Mouse (Mus musculus): ENCODE data around the gene Tmem255a. TPM values are rescaled to one million over a fixed set of nuclear protein-coding genes. Genes with fewer than 3 reads are reported as not detected.
A peak's percentile ranks its signal among the peaks of the same experiment; 100 is the strongest.
"Not testable (repeated sequence)": the region's sequence is repeated elsewhere in the genome, so short reads cannot be mapped to it uniquely, and the experiment has no call there.

Gene Tmem255a
- polyA plus RNA-seq, 1 experiment from 2014 or later, result 2.7 TPM

DNA sequence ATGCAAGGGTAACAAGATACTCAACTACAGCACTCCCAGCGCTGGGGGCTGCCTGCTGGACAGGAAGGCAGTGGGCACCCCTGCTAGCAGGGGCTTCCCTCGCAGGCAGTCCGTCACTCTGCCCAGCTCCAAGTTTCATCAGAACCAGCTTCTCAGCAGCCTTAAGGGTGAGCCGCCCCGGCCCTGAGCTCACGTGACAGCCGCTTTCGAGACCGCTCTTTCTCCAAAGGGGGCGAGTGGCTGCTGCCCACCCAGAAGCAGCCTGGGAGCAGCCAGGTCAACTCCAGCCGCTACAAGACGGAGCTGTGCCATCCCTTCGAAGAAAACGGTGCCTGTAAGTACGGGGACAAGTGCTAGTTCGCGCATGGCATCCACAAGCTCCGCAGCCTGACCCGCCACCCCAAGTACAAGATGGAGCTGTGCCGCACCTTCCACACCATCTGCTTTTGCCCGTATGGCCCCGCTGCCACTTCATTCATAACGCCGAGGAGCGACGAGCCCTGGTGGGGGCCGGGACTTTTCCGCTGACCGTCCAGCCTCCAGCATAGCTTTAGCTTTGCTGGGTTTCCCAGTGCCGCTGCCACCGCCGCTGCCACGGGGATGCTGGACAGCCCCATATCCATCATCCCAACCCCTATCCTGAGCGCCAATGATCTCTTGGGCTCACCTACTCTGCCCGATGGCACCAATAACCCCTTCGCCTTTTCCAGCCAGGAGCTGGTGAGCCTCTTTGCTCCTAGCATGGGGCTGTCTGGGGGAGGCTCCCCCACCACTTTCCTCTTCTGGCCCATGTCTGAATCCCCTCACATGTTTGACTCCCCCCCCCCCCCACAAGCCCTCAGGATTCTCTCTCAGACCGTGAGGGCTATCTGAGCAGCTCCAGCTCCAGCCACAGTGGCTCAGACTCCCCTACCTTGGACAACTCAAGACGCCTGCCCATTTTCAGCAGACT, 71.3 kb downstream of the Tmem255a start:
- peak; percentile 14 for DNase-seq
- Histone ChIP-seq H3K9ac (replicated peaks) (no peak overlapping the region; the same call in 1 of the 2 replicates), H3K36me3 (replicated peaks; ENCODE audit: insufficient read depth, low read length) (no peaks in the 10 kb centered on the region), H3K27me3 (ENCODE audit: insufficient read depth, low read length) (0 out of 2 replicates have a peak, but pooled peaks cover 3% of the 10 kb centered on the region), H3K4me3 (ENCODE audit: low read depth, low read length) (peak overlapping the region; percentile 44), H3K4me2 (ENCODE audit: low read depth, low read length) (peak overlapping the region; percentile 71), H3K27ac (ENCODE audit: low read depth) (no peak overlapping the region), H3K4me1 (ENCODE audit: insufficient read depth) (no peaks in the 10 kb centered on the region), H3K9me3 (ENCODE audit: low read length) (no peaks in the 10 kb centered on the region)
- TF ChIP-seq CTCF (IDR thresholded peaks at IDR 0.05; ENCODE audit: low read depth) (no peak), EP300 (IDR thresholded peaks at IDR 0.05; ENCODE audit: low read depth) (no peak)
- ATAC-seq, result no peak; the same call in 1 of the 2 replicates
- 16% methylated on average over 30 of the region's 38 CpGs for WGBS (ENCODE audit: insufficient replicate concordance)

DNA sequence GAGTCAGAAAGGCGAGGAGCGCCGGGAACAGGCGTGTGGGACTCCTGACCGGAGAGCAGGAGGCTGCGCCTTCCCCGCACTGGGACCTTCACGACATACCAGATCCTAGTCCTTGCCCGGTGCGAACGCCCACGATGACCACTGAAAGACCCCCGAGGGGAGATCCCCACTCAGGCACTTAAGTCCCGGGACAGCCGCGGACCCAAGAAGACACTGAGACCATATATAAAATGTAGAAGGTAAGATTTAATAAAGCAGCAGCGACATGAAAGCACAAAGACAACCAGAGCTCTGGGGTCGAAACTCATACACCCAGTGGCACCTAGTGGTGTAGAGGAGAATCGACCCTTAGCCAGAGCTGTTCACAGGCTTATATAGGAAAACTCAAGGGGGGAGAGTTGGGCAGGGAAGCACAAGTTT, 72.3 kb downstream of the Tmem255a start:
- H3K4me3 ChIP-seq (ENCODE audit: low read depth, low read length), result peak overlapping the region; percentile 20; the same call in 1 of the 2 replicates
- ATAC-seq, result peak; percentile 48; the same call in 1 of the 2 replicates
- H3K27ac ChIP-seq (ENCODE audit: low read depth); H3K36me3 ChIP-seq (replicated peaks; ENCODE audit: insufficient read depth, low read length); H3K9ac ChIP-seq (replicated peaks); H3K4me1 ChIP-seq (ENCODE audit: insufficient read depth); H3K9me3 ChIP-seq (ENCODE audit: low read length); H3K27me3 ChIP-seq (ENCODE audit: insufficient read depth, low read length); DNase-seq: not testable (repeated sequence)
- peak; percentile 60 for TF ChIP-seq CTCF (IDR thresholded peaks at IDR 0.05; ENCODE audit: low read depth)
- peak; percentile 10; the same call in 1 of the 2 replicates for TF ChIP-seq EP300 (IDR thresholded peaks at IDR 0.05; ENCODE audit: low read depth)
- WGBS (ENCODE audit: insufficient replicate concordance), result 34% methylated on average over 19 of the region's 19 CpGs
- H3K4me2 ChIP-seq (ENCODE audit: low read depth, low read length), result peak overlapping the region; percentile 44

DNA sequence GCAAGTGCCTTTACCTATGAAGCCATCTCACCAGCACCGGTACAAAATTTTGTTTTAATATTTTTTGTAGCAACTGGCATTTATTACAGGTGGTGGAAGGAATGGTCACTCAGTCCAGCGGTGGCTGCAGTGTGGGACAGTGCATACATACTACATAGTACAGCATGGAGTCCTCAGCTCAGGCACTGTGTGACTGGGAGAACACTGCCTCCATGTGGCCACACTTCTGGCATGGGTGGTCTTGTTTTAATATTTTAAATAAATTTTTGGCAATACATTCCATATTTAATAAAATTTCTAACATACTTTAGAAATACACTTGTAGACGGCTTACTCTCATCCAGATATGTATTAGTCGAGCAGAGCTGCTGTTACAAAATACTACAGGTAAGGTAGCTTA, 85.6 kb downstream of the Tmem255a start:
- no peak overlapping the region for H3K9ac ChIP-seq (replicated peaks)
- no peaks in the 10 kb centered on the region for H3K4me1 ChIP-seq (ENCODE audit: insufficient read depth)
- no peak overlapping the region for H3K4me2 ChIP-seq (ENCODE audit: low read depth, low read length)
- 68% methylated on average over 4 of the region's 4 CpGs for whole genome bisulfite sequencing (ENCODE audit: insufficient replicate concordance)
- DNase-seq (no peak), ATAC-seq (no peak)
- H3K36me3 ChIP-seq (replicated peaks; ENCODE audit: insufficient read depth, low read length), result no peaks in the 10 kb centered on the region
- H3K27ac ChIP-seq (ENCODE audit: low read depth), result no peak overlapping the region
- H3K27me3 ChIP-seq (ENCODE audit: insufficient read depth, low read length), result no peaks in the 10 kb centered on the region; the same call in 1 of the 2 replicates
- H3K9me3 ChIP-seq (ENCODE audit: low read length), result no peaks in the 10 kb centered on the region
- no peak for TF ChIP-seq CTCF (IDR thresholded peaks at IDR 0.05; ENCODE audit: low read depth)
- no peak for TF ChIP-seq EP300 (IDR thresholded peaks at IDR 0.05; ENCODE audit: low read depth)
- no peak overlapping the region for H3K4me3 ChIP-seq (ENCODE audit: low read depth, low read length)

GRCm38 (mm10) chrX:38166064-38166463, 86.2 kb downstream of the Tmem255a start:
- no peak overlapping the region for H3K4me2 ChIP-seq (ENCODE audit: low read depth, low read length)
- no peaks in the 10 kb centered on the region for H3K9me3 ChIP-seq (ENCODE audit: low read length)
- ATAC-seq, result no peak
- DNase-seq, result no peak
- no peak overlapping the region for H3K9ac ChIP-seq (replicated peaks)
- no peak overlapping the region for H3K4me3 ChIP-seq (ENCODE audit: low read depth, low read length)
- 77% methylated on average over 9 of the region's 9 CpGs for WGBS (ENCODE audit: insufficient replicate concordance)
- H3K27ac ChIP-seq (ENCODE audit: low read depth), result no peak overlapping the region
- no peaks in the 10 kb centered on the region for H3K4me1 ChIP-seq (ENCODE audit: insufficient read depth)
- no peaks in the 10 kb centered on the region for H3K36me3 ChIP-seq (replicated peaks; ENCODE audit: insufficient read depth, low read length)
- TF ChIP-seq EP300 (IDR thresholded peaks at IDR 0.05; ENCODE audit: low read depth), result no peak
- no peak for TF ChIP-seq CTCF (IDR thresholded peaks at IDR 0.05; ENCODE audit: low read depth)
- no peaks in the 10 kb centered on the region; the same call in 1 of the 2 replicates for H3K27me3 ChIP-seq (ENCODE audit: insufficient read depth, low read length)

GRCm38 (mm10) chrX:38165315-38165714, 86.9 kb downstream of the Tmem255a start:
- H3K36me3 ChIP-seq (replicated peaks; ENCODE audit: insufficient read depth, low read length), result no peaks in the 10 kb centered on the region
- TF ChIP-seq EP300 (IDR thresholded peaks at IDR 0.05; ENCODE audit: low read depth) (no peak), CTCF (IDR thresholded peaks at IDR 0.05; ENCODE audit: low read depth) (no peak)
- H3K27me3 ChIP-seq (ENCODE audit: insufficient read depth, low read length), result no peaks in the 10 kb centered on the region
- DNase-seq, result no peak
- H3K9ac ChIP-seq (replicated peaks), result no peak overlapping the region
- H3K4me1 ChIP-seq (ENCODE audit: insufficient read depth), result no peaks in the 10 kb centered on the region
- H3K9me3 ChIP-seq (ENCODE audit: low read length), result no peaks in the 10 kb centered on the region
- no peak overlapping the region for H3K4me2 ChIP-seq (ENCODE audit: low read depth, low read length)
- no peak overlapping the region for H3K4me3 ChIP-seq (ENCODE audit: low read depth, low read length)
- ATAC-seq, result no peak
- 77% methylated on average over 3 of the region's 3 CpGs for WGBS (ENCODE audit: insufficient replicate concordance)
- H3K27ac ChIP-seq (ENCODE audit: low read depth), result no peak overlapping the region

DNA sequence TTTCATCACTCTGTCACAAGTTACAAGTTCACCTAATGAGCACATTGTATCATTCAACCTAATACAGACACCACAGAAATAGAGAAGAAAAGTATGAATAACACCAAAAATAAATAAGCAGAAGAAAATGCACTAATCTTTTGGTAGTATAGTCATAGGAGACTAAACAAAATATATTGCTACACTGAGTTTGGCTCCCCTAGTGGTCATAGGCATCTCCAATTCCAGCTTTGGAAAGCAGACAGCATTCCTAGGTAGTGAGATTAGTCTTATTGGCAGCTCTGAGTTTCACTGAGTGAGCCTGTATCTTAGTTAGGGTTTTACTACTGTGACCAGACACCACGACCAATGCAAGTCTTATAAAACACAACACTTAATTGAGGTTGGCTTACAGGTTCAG, 93.1 kb downstream of the Tmem255a start:
- Histone ChIP-seq H3K36me3 (replicated peaks; ENCODE audit: insufficient read depth, low read length) (no peaks in the 10 kb centered on the region), H3K4me1 (ENCODE audit: insufficient read depth) (no peaks in the 10 kb centered on the region), H3K9ac (replicated peaks) (no peak overlapping the region), H3K27me3 (ENCODE audit: insufficient read depth, low read length) (no peaks in the 10 kb centered on the region), H3K4me3 (ENCODE audit: low read depth, low read length) (no peak overlapping the region), H3K9me3 (ENCODE audit: low read length) (no peaks in the 10 kb centered on the region), H3K27ac (ENCODE audit: low read depth) (no peak overlapping the region), H3K4me2 (ENCODE audit: low read depth, low read length) (no peak overlapping the region)
- no peak for DNase-seq
- WGBS (ENCODE audit: insufficient replicate concordance), result 32% methylated on average over 1 of the region's 1 CpGs
- ATAC-seq, result no peak
- TF ChIP-seq EP300 (IDR thresholded peaks at IDR 0.05; ENCODE audit: low read depth) (no peak), CTCF (IDR thresholded peaks at IDR 0.05; ENCODE audit: low read depth) (peak; percentile 19; the same call in 1 of the 2 replicates)

Small RNA genes within 50 kb of the gene (microRNA-seq; reads per million reads assigned to microRNA genes)
- gene Mir3110, result not detected

Other genes with a start within 250 kb of the Tmem255a start
- gene Btg1-ps1, start 233.6 kb downstream of the Tmem255a start, polyA plus RNA-seq (2015; fragmentation: Nextera tagmentation; extraction: Ambion mirVana), result not detected in 2 replicates
- gene Btg1-ps2, start 209.3 kb downstream of the Tmem255a start, polyA plus RNA-seq (2015; fragmentation: Nextera tagmentation; extraction: Ambion mirVana), result not detected in 2 replicates
- not detected in 2 replicates for gene Rhox10, start 186.0 kb downstream of the Tmem255a start, polyA plus RNA-seq (2015; fragmentation: Nextera tagmentation; extraction: Ambion mirVana)
- not detected in 2 replicates for gene Rhox11, start 167.3 kb downstream of the Tmem255a start, polyA plus RNA-seq (2015; fragmentation: Nextera tagmentation; extraction: Ambion mirVana)
- not detected in 2 replicates for gene Rhox12, start 141.5 kb downstream of the Tmem255a start, polyA plus RNA-seq (2015; fragmentation: Nextera tagmentation; extraction: Ambion mirVana)
- gene Rhox13, start 131.2 kb downstream of the Tmem255a start, polyA plus RNA-seq (2015; fragmentation: Nextera tagmentation; extraction: Ambion mirVana), result not detected in 2 replicates
- 1.3 TPM in 2 replicates for gene Zbtb33, start 62.6 kb downstream of the Tmem255a start, polyA plus RNA-seq (2015; fragmentation: Nextera tagmentation; extraction: Ambion mirVana)
- gene Atp1b4, start 63.7 kb upstream of the Tmem255a start, polyA plus RNA-seq (2015; fragmentation: Nextera tagmentation; extraction: Ambion mirVana), result 0.06 and 1.5 TPM in 2 replicates
- 208 and 213 TPM in 2 replicates for gene Lamp2, start 204.0 kb upstream of the Tmem255a start, polyA plus RNA-seq (2015; fragmentation: Nextera tagmentation; extraction: Ambion mirVana)

Data from liver, postnatal 0 days (tissue).